Mouse (Mus musculus): ENCODE measurements at regions not wholly inside any gene's neighbourhood (a gene's known extent, or its start where the extent isn't known, plus 50 kb on each side); places are given as distances from the start of the nearest gene placed in this dataset.
"Not testable (repeated sequence)": the region's sequence is repeated elsewhere in the genome, so short reads cannot be mapped to it uniquely, and the experiment has no call there.

- DNase-seq (ENCODE audit: low spot score in 2 of 2) = peak in 1 of 2 experiments; percentile 25
These were observed 87.3 kb downstream of the Crisp4 start for GRCm38 (mm10) chr1:18058211-18058971.

- no peak for DNase-seq (ENCODE audit: low spot score in 2 of 2)
These were observed 88.0 kb downstream of the Crisp4 start for GRCm38 (mm10) chr1:18057646-18058210.

GRCm38 (mm10) chr1:18057003-18057402, 88.7 kb downstream of the Crisp4 start:
- DNase-seq (ENCODE audit: low spot score in 2 of 2) = not testable (repeated sequence)

- no peak for DNase-seq (ENCODE audit: low spot score in 2 of 2)
These were observed 115.5 kb downstream of the Crisp4 start for GRCm38 (mm10) chr1:18030226-18030625.

- not testable (repeated sequence) for DNase-seq (ENCODE audit: low spot score in 2 of 2)
These were observed 132.8 kb downstream of the Crisp4 start for GRCm38 (mm10) chr1:18012941-18013340.

GRCm38 (mm10) chr1:17980604-17981003, 165.1 kb downstream of the Crisp4 start:
- DNase-seq (ENCODE audit: low spot score in 2 of 2) = peak in 1 of 2 experiments; percentile 12

GRCm38 (mm10) chr1:17978086-17978485, 167.6 kb downstream of the Crisp4 start:
- DNase-seq (ENCODE audit: low spot score in 2 of 2) = no peak

GRCm38 (mm10) chr1:17956881-17957280, 188.8 kb downstream of the Crisp4 start:
- not testable (repeated sequence) for DNase-seq (ENCODE audit: low spot score in 2 of 2)

- DNase-seq (ENCODE audit: low spot score in 2 of 2) = not testable (repeated sequence)
These were observed 213.4 kb downstream of the Crisp4 start for GRCm38 (mm10) chr1:17932108-17932810.
